Mouse (Mus musculus): ENCODE measurements at regions not wholly inside any gene's neighbourhood (a gene's known extent, or its start where the extent isn't known, plus 50 kb on each side); places are given as distances from the start of the nearest gene placed in this dataset.

GRCm38 (mm10) chr13:60491948-60492464 is 109.7 kb upstream of the Dapk1 start:
- no peak for TF ChIP-seq CTCF (IDR thresholded peaks at IDR 0.05; ENCODE audit: low read depth)
- no peak overlapping the region for H3K4me2 ChIP-seq
- no peak for DNase-seq
- H3K27me3 ChIP-seq (ENCODE audit: insufficient read depth, low read length): no peaks in the 10 kb centered on the region
- H3K9ac ChIP-seq: no peak overlapping the region
- H3K27ac ChIP-seq (ENCODE audit: low read depth): no peak overlapping the region
- peaks cover 9% of the 10 kb centered on the region for H3K4me1 ChIP-seq (ENCODE audit: insufficient read depth)
- ATAC-seq (ENCODE audit: insufficient read depth): no peak
- no peaks in the 10 kb centered on the region for H3K36me3 ChIP-seq (ENCODE audit: insufficient read depth)
- WGBS: 45% methylated on average over 16 of the region's 16 CpGs
- H3K9me3 ChIP-seq (ENCODE audit: low read depth, low read length): no peaks in the 10 kb centered on the region
- H3K4me3 ChIP-seq (ENCODE audit: low read depth, low read length): no peak overlapping the region

- TF ChIP-seq CTCF (IDR thresholded peaks at IDR 0.05; ENCODE audit: low read depth): no peak
- no peak overlapping the region for H3K4me3 ChIP-seq (ENCODE audit: low read depth, low read length)
- no peak for DNase-seq
- H3K27ac ChIP-seq (ENCODE audit: low read depth): no peak overlapping the region
- H3K9me3 ChIP-seq (ENCODE audit: low read depth, low read length): no peaks in the 10 kb centered on the region
- peaks cover 11% of the 10 kb centered on the region for H3K4me1 ChIP-seq (ENCODE audit: insufficient read depth)
- WGBS: 76% methylated on average over 5 of the region's 5 CpGs
- H3K9ac ChIP-seq: no peak overlapping the region
- H3K4me2 ChIP-seq: no peak overlapping the region
- no peaks in the 10 kb centered on the region for H3K27me3 ChIP-seq (ENCODE audit: insufficient read depth, low read length)
- ATAC-seq (ENCODE audit: insufficient read depth): no peak
- no peaks in the 10 kb centered on the region for H3K36me3 ChIP-seq (ENCODE audit: insufficient read depth)
Measured at GRCm38 (mm10) chr13:60493836-60494235, 107.9 kb upstream of the Dapk1 start.

GRCm38 (mm10) chr13:60497714-60498400 is 103.9 kb upstream of the Dapk1 start:
- H3K4me2 ChIP-seq: no peak overlapping the region
- no peak for TF ChIP-seq CTCF (IDR thresholded peaks at IDR 0.05; ENCODE audit: low read depth)
- H3K9me3 ChIP-seq (ENCODE audit: low read depth, low read length): no peaks in the 10 kb centered on the region
- DNase-seq (no peak), ATAC-seq (ENCODE audit: insufficient read depth) (no peak)
- H3K27me3 ChIP-seq (ENCODE audit: insufficient read depth, low read length): no peaks in the 10 kb centered on the region
- H3K27ac ChIP-seq (ENCODE audit: low read depth): no peak overlapping the region
- WGBS: 29% methylated on average over 18 of the region's 18 CpGs
- no peak overlapping the region for H3K4me3 ChIP-seq (ENCODE audit: low read depth, low read length)
- no peaks in the 10 kb centered on the region for H3K36me3 ChIP-seq (ENCODE audit: insufficient read depth)
- 0 out of 2 replicates have a peak, but pooled peaks cover 7% of the 10 kb centered on the region for H3K4me1 ChIP-seq (ENCODE audit: insufficient read depth)
- no peak overlapping the region for H3K9ac ChIP-seq

- no peaks in the 10 kb centered on the region; the same call in 1 of the 2 replicates for H3K9me3 ChIP-seq (ENCODE audit: low read depth, low read length)
- no peak overlapping the region for H3K4me3 ChIP-seq (ENCODE audit: low read depth, low read length)
- no peaks in the 10 kb centered on the region for H3K36me3 ChIP-seq (ENCODE audit: insufficient read depth)
- H3K27me3 ChIP-seq (ENCODE audit: insufficient read depth, low read length): no peaks in the 10 kb centered on the region
- no peak overlapping the region for H3K27ac ChIP-seq (ENCODE audit: low read depth)
- no peak overlapping the region for H3K9ac ChIP-seq
- no peak overlapping the region for H3K4me2 ChIP-seq
- DNase-seq: peak; percentile 53
- peak; percentile 64; the same call in 1 of the 2 replicates for ATAC-seq (ENCODE audit: insufficient read depth)
- no peak for TF ChIP-seq CTCF (IDR thresholded peaks at IDR 0.05; ENCODE audit: low read depth)
- no peaks in the 10 kb centered on the region for H3K4me1 ChIP-seq (ENCODE audit: insufficient read depth)
- WGBS: 36% methylated on average over 2 of the region's 2 CpGs
Measured at GRCm38 (mm10) chr13:60504196-60504595, 97.6 kb upstream of the Dapk1 start.

- ATAC-seq (ENCODE audit: insufficient read depth): peak; percentile 86
- Histone ChIP-seq H3K9ac (no peak overlapping the region), H3K27me3 (ENCODE audit: insufficient read depth, low read length) (no peaks in the 10 kb centered on the region), H3K4me1 (ENCODE audit: insufficient read depth) (0 out of 2 replicates have a peak, but pooled peaks cover 4% of the 10 kb centered on the region), H3K9me3 (ENCODE audit: low read depth, low read length) (no peaks in the 10 kb centered on the region; the same call in 1 of the 2 replicates), H3K36me3 (ENCODE audit: insufficient read depth) (no peaks in the 10 kb centered on the region), H3K4me2 (no peak overlapping the region), H3K4me3 (ENCODE audit: low read depth, low read length) (no peak overlapping the region), H3K27ac (ENCODE audit: low read depth) (no peak overlapping the region; the same call in 1 of the 2 replicates)
- TF ChIP-seq CTCF (IDR thresholded peaks at IDR 0.05; ENCODE audit: low read depth): no peak
- peak; percentile 58 for DNase-seq
- 15% methylated on average over 3 of the region's 3 CpGs for WGBS
Measured at GRCm38 (mm10) chr13:60507611-60508010, 94.1 kb upstream of the Dapk1 start.

- H3K27ac ChIP-seq (ENCODE audit: low read depth): peak overlapping the region; percentile 12; the same call in 1 of the 2 replicates
- H3K9ac ChIP-seq: no peak overlapping the region
- H3K4me3 ChIP-seq (ENCODE audit: low read depth, low read length): no peak overlapping the region
- no peak overlapping the region for H3K4me2 ChIP-seq
- no peaks in the 10 kb centered on the region for H3K36me3 ChIP-seq (ENCODE audit: insufficient read depth)
- TF ChIP-seq CTCF (IDR thresholded peaks at IDR 0.05; ENCODE audit: low read depth): no peak
- H3K4me1 ChIP-seq (ENCODE audit: insufficient read depth): 0 out of 2 replicates have a peak, but pooled peaks cover 4% of the 10 kb centered on the region
- no peaks in the 10 kb centered on the region; the same call in 1 of the 2 replicates for H3K9me3 ChIP-seq (ENCODE audit: low read depth, low read length)
- ATAC-seq (ENCODE audit: insufficient read depth): peak; percentile 73
- WGBS: 23% methylated on average over 4 of the region's 4 CpGs
- DNase-seq: peak; percentile 79
- no peaks in the 10 kb centered on the region for H3K27me3 ChIP-seq (ENCODE audit: insufficient read depth, low read length)
Measured at GRCm38 (mm10) chr13:60508054-60508453, 93.7 kb upstream of the Dapk1 start.

GRCm38 (mm10) chr13:60508856-60509255 is 92.9 kb upstream of the Dapk1 start:
- Histone ChIP-seq H3K4me3 (ENCODE audit: low read depth, low read length) (no peak overlapping the region), H3K4me2 (no peak overlapping the region), H3K9me3 (ENCODE audit: low read depth, low read length) (no peaks in the 10 kb centered on the region), H3K36me3 (ENCODE audit: insufficient read depth) (no peaks in the 10 kb centered on the region), H3K9ac (no peak overlapping the region), H3K27ac (ENCODE audit: low read depth) (no peak overlapping the region), H3K27me3 (ENCODE audit: insufficient read depth, low read length) (no peaks in the 10 kb centered on the region), H3K4me1 (ENCODE audit: insufficient read depth) (0 out of 2 replicates have a peak, but pooled peaks cover 4% of the 10 kb centered on the region)
- ATAC-seq (ENCODE audit: insufficient read depth) (no peak), DNase-seq (no peak)
- TF ChIP-seq CTCF (IDR thresholded peaks at IDR 0.05; ENCODE audit: low read depth): no peak
- 66% methylated on average over 5 of the region's 5 CpGs for WGBS

Measured in lung, embryonic 14.5 days (tissue).